Mouse (Mus musculus): ENCODE data around the gene Speer4b.

DNA sequence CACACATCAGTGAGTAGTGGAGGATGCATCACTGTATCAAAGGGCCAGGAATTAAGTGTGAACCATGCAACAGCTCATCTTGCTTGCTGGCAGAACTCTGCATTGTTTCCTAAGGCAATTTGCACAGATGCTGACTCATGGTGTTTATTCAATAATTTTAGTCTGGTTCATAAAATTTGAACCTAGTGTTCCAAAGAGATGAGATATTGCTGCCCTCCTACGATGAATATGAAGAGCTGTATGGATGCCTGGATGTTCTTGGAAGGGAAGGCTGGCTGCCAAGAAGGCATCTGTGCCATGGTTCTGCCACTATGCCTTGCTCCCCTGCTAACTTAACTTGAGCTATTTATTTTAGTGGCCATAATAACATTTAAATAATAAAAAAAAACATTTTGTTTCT, 44.3 kb downstream of the Speer4b start:
- TF ChIP-seq HCFC1 (IDR thresholded peaks at IDR 0.05; ENCODE audit: borderline replicate concordance, insufficient read depth, low read length) (no peak), ZNF384 (IDR thresholded peaks at IDR 0.05; ENCODE audit: low read depth, low read length) (no peak), ZC3H11A (IDR thresholded peaks at IDR 0.05; ENCODE audit: borderline replicate concordance, low read depth, low read length) (no peak), MAFK (IDR thresholded peaks at IDR 0.05; ENCODE audit: insufficient read depth, low read depth, low read length) (no peak), CHD2 (IDR thresholded peaks at IDR 0.05; ENCODE audit: low read depth, low read length) (no peak)
